Mouse (Mus musculus): ENCODE data around the gene Sult2b1. TPM values are rescaled to one million over a fixed set of nuclear protein-coding genes. Genes with fewer than 3 reads are reported as not detected.
A peak's percentile ranks its signal among the peaks of the same experiment; 100 is the strongest.

The Sult2b1 gene
- polyA plus RNA-seq, 1 experiment: 8.8 TPM

DNA sequence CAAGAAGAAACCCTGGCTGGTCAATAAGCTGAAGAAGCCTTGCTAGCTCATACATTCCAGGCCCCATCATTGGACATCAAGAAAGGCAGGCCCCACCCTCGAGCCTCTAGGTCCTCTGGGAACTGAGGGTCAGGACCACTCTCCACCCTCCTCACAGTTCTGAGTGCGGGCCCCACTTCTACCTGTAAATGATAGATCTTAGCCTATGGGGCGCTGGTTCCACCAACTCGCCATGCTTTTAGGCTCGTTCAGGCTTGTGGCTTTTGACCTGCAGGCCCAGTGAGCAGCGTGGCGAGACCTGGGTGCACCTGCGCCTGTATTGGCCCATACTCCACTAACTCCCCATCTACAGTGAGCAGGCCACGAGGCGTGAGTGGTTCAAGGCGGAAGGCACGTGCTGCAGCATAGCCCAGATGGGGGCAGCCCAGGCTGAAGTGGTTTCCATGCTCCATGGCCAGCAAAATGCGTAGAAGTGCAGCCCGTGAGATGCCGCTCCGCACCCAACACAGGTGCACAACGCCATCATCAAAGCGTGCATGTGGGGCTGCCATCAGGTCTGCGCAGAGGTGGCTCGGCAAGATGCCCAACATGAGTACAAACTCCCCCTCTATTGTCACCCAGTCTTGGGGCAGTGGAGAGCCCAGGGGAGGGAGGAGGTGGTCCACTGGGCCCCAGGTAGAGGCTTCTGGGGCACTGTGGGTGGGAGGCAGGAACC is 73.8 kb downstream of the Sult2b1 start:
- peaks cover 4% of the 10 kb centered on the region for H3K36me3 ChIP-seq (ENCODE audit: control insufficient read depth, insufficient read depth, low read length)
- peaks cover 51% of the 10 kb centered on the region for H3K4me1 ChIP-seq (ENCODE audit: control insufficient read depth, insufficient read depth, low read length)
- TF ChIP-seq CTCF (IDR thresholded peaks at IDR 0.05; ENCODE audit: control insufficient read depth, insufficient read depth, insufficient replicate concordance, low read depth, low read length) (no peak), POLR2A (IDR thresholded peaks at IDR 0.05; ENCODE audit: control insufficient read depth, low read depth, low read length) (peak; percentile 30)
- H3K4me3 ChIP-seq (ENCODE audit: control insufficient read depth, low read depth, low read length): no peak overlapping the region
- no peaks in the 10 kb centered on the region for H3K27me3 ChIP-seq (ENCODE audit: control insufficient read depth, insufficient read depth, low read length)
- no peak overlapping the region for H3K27ac ChIP-seq (ENCODE audit: control insufficient read depth, insufficient read depth, low read depth, low read length)

DNA sequence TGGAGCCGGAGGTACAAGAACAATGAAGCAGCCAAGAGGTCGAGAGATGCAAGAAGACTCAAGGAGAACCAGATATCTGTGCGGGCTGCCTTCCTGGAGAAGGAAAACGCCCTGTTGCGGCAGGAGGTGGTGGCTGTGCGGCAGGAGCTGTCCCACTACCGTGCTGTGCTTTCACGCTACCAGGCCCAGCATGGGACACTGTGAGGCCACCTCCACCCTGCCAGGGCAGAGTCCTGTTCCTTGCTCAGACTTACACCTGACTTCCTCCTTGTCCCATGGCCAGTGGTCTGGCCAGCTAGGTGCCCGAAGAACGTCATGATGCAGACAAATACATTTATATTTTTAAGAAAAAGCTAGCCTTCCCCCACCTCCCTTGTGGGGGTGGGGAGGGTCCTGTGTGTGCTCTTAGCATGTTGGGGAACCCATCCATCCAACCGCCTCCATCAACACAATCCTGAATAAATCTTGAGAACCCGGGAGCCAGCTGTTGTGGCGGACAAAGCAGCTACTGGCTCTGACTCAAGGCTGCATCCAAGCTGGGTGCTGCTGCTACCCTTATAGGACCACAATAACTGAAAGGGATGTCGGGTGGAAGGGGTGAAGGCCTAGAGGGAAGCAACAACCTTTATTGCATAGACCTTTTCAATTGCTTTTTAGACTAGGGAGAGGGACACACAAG is 74.7 kb downstream of the Sult2b1 start:
- peak; percentile 2; the same call in 1 of the 2 replicates for TF ChIP-seq POLR2A (IDR thresholded peaks at IDR 0.05; ENCODE audit: control insufficient read depth, low read depth, low read length)
- TF ChIP-seq CTCF (IDR thresholded peaks at IDR 0.05; ENCODE audit: control insufficient read depth, insufficient read depth, insufficient replicate concordance, low read depth, low read length): no peak
- Histone ChIP-seq H3K36me3 (ENCODE audit: control insufficient read depth, insufficient read depth, low read length) (peaks cover 4% of the 10 kb centered on the region), H3K27ac (ENCODE audit: control insufficient read depth, insufficient read depth, low read depth, low read length) (no peak overlapping the region; the same call in 1 of the 2 replicates), H3K4me3 (ENCODE audit: control insufficient read depth, low read depth, low read length) (no peak overlapping the region), H3K4me1 (ENCODE audit: control insufficient read depth, insufficient read depth, low read length) (peaks cover 57% of the 10 kb centered on the region), H3K27me3 (ENCODE audit: control insufficient read depth, insufficient read depth, low read length) (no peaks in the 10 kb centered on the region)

DNA sequence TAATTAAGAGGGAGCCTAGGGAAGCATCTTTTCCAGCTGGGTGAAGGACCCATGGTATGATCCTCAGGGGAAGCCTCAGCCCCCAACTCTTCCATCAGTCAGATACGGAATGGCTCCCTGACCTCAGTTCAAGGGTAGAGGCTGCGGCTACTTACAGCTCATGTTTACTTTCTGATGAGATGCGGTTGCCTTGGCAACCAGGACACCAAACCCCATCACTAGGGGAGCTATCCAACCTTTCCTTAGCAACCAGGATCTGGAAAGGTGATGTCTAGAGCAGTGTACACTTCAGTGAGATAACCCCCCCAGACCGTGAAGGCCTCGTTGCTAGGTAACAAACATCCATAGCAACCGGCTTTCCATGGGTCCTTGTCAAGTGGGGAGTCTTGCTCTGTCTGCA is 75.4 kb downstream of the Sult2b1 start:
- H3K4me1 ChIP-seq (ENCODE audit: control insufficient read depth, insufficient read depth, low read length): peaks cover 57% of the 10 kb centered on the region
- no peaks in the 10 kb centered on the region for H3K27me3 ChIP-seq (ENCODE audit: control insufficient read depth, insufficient read depth, low read length)
- H3K4me3 ChIP-seq (ENCODE audit: control insufficient read depth, low read depth, low read length): peak overlapping the region; percentile 28; the same call in 1 of the 2 replicates
- H3K27ac ChIP-seq (ENCODE audit: control insufficient read depth, insufficient read depth, low read depth, low read length): no peak overlapping the region; the same call in 1 of the 2 replicates
- peaks cover 4% of the 10 kb centered on the region for H3K36me3 ChIP-seq (ENCODE audit: control insufficient read depth, insufficient read depth, low read length)
- TF ChIP-seq CTCF (IDR thresholded peaks at IDR 0.05; ENCODE audit: control insufficient read depth, insufficient read depth, insufficient replicate concordance, low read depth, low read length) (no peak), POLR2A (IDR thresholded peaks at IDR 0.05; ENCODE audit: control insufficient read depth, low read depth, low read length) (no peak)

DNA sequence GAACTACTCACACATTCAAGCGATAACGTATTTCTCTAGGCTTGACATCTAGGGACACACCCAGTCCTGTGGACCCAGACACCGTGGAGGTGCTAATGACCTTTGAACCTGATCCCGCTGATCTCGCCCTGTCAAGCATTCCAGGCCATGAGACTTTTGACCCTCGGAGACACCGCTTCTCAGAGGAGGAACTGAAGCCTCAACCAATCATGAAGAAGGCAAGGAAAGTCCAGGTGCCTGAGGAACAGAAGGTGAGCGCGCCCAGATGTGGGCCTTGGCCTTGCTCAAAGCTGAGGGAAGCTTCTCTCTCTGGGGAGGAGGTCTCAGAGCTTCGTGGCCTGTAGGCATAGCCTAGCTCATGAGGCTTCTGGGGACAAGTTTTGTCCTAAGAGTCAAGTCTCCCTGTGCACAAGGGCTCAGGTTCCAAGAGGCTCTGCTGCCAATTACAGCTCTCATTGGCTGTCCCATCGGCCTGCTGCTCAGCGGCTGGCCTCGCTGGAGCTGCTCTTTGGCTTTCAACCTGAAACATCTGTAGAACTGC is 76.2 kb downstream of the Sult2b1 start:
- H3K36me3 ChIP-seq (ENCODE audit: control insufficient read depth, insufficient read depth, low read length): peaks cover 2% of the 10 kb centered on the region
- peak overlapping the region; percentile 58 for H3K4me3 ChIP-seq (ENCODE audit: control insufficient read depth, low read depth, low read length)
- H3K27ac ChIP-seq (ENCODE audit: control insufficient read depth, insufficient read depth, low read depth, low read length): peak overlapping the region; percentile 85
- no peaks in the 10 kb centered on the region for H3K27me3 ChIP-seq (ENCODE audit: control insufficient read depth, insufficient read depth, low read length)
- H3K4me1 ChIP-seq (ENCODE audit: control insufficient read depth, insufficient read depth, low read length): peaks cover 62% of the 10 kb centered on the region
- TF ChIP-seq CTCF (IDR thresholded peaks at IDR 0.05; ENCODE audit: control insufficient read depth, insufficient read depth, insufficient replicate concordance, low read depth, low read length): no peak
- no peak for TF ChIP-seq POLR2A (IDR thresholded peaks at IDR 0.05; ENCODE audit: control insufficient read depth, low read depth, low read length)

DNA sequence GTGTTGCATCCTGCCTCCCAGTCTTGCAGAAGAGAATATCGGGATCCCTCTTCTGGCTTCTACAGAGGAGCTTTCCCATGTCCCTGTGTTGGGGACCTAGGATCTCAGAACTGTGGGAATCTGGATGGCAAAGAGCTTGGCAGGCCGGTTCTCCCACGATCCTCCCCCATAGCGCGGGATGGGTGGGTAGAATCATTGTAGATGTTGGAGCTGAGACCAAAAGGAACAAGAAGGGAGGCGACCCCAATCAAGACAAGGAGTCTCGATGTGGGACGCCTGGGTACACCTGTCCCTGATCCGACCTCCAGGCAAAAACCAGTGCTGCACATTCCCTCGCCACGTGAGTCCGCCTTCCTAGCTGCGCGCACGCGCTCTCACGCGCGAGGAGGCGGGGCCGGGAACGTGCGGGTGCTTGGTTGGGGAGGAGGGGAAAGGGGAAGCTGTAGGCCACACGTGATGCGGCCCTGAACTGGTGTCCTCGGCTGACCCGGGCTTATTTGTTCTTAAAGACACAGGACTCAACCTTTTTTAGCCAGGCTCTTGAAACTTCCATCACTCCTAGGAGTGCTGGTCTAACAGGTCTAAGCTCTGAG is 77.0 kb downstream of the Sult2b1 start:
- Histone ChIP-seq H3K36me3 (ENCODE audit: control insufficient read depth, insufficient read depth, low read length) (no peaks in the 10 kb centered on the region; the same call in 1 of the 2 replicates), H3K4me3 (ENCODE audit: control insufficient read depth, low read depth, low read length) (peak overlapping the region; percentile 58), H3K27me3 (ENCODE audit: control insufficient read depth, insufficient read depth, low read length) (no peaks in the 10 kb centered on the region), H3K27ac (ENCODE audit: control insufficient read depth, insufficient read depth, low read depth, low read length) (peak overlapping the region; percentile 86), H3K4me1 (ENCODE audit: control insufficient read depth, insufficient read depth, low read length) (peaks cover 62% of the 10 kb centered on the region)
- TF ChIP-seq POLR2A (IDR thresholded peaks at IDR 0.05; ENCODE audit: control insufficient read depth, low read depth, low read length) (peak; percentile 63), CTCF (IDR thresholded peaks at IDR 0.05; ENCODE audit: control insufficient read depth, insufficient read depth, insufficient replicate concordance, low read depth, low read length) (no peak)

DNA sequence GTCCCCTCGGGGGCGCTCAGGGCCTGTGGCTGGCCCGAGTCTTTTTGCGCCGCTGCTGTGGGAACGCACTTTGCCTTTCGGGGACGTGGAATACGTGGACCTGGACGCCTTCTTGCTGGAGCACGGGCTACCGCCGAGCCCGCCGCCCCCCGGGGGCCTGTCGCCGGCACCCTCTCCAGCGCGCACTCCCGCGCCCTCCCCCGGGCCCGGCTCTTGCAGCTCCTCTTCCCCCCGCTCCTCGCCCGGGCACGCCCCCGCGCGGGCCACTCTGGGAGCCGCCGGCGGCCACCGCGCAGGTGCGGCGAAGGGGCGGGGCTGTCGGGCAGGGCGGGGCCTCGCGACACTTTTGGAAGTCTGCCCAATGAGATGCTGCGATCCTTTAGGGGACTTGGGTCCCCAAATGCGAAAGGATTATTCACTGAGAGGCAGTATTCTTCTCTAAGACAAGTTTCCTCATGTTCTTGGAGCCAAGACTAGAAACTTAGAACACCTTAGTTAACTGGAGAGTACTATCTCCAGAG is 77.7 kb downstream of the Sult2b1 start:
- Histone ChIP-seq H3K4me3 (ENCODE audit: control insufficient read depth, low read depth, low read length) (peak overlapping the region; percentile 87), H3K4me1 (ENCODE audit: control insufficient read depth, insufficient read depth, low read length) (peaks cover 60% of the 10 kb centered on the region), H3K36me3 (ENCODE audit: control insufficient read depth, insufficient read depth, low read length) (no peaks in the 10 kb centered on the region; the same call in 1 of the 2 replicates), H3K27me3 (ENCODE audit: control insufficient read depth, insufficient read depth, low read length) (no peaks in the 10 kb centered on the region), H3K27ac (ENCODE audit: control insufficient read depth, insufficient read depth, low read depth, low read length) (peak overlapping the region; percentile 95)
- TF ChIP-seq POLR2A (IDR thresholded peaks at IDR 0.05; ENCODE audit: control insufficient read depth, low read depth, low read length) (peak; percentile 30), CTCF (IDR thresholded peaks at IDR 0.05; ENCODE audit: control insufficient read depth, insufficient read depth, insufficient replicate concordance, low read depth, low read length) (no peak)
